Mouse (Mus musculus): ENCODE results near the gene Tmem234.
A peak's percentile ranks its signal among the peaks of the same experiment; 100 is the strongest.

The Tmem234 gene

GRCm38 (mm10) chr4:129622120-129622802 is 21.8 kb downstream of the Tmem234 start:
- DNase-seq (ENCODE audit: low spot score): no peak

- DNase-seq (ENCODE audit: low spot score): no peak
These were observed 22.5 kb downstream of the Tmem234 start for GRCm38 (mm10) chr4:129622803-129623535.

DNA sequence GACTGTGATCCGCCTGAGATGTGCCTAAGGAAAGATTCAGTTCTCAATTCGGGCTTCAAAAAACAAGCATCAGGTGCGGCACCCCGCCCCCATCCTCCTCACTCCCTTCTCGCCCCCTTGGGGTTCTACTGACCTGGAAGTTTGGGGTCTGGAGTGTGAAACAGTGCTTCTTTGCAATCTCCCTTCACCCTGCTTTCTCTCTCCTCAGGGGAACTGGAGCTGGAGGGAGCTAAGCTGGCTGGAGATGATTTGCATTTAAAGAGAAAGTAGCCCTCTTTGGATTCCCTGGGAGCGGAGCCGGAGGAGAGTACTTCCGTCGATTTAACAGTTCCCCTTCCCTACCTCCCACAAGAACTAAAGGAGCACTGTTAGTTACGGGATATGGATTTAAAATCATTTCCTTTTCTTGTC is 23.2 kb downstream of the Tmem234 start, which contains the start of gene Ccdc28b:
Gene Ccdc28b (minus strand): TSS at position 267 of the 411 bp plus-strand sequence.
- peak; percentile 37 for DNase-seq (ENCODE audit: low spot score)

- DNase-seq (ENCODE audit: low spot score): peak; percentile 81
These were observed 24.0 kb downstream of the Tmem234 start for GRCm38 (mm10) chr4:129624281-129625028.

GRCm38 (mm10) chr4:129625029-129625370 is 24.5 kb downstream of the Tmem234 start:
- no peak for DNase-seq (ENCODE audit: low spot score)

GRCm38 (mm10) chr4:129625496-129625895 is 25.0 kb downstream of the Tmem234 start:
- no peak for DNase-seq (ENCODE audit: low spot score)

DNA sequence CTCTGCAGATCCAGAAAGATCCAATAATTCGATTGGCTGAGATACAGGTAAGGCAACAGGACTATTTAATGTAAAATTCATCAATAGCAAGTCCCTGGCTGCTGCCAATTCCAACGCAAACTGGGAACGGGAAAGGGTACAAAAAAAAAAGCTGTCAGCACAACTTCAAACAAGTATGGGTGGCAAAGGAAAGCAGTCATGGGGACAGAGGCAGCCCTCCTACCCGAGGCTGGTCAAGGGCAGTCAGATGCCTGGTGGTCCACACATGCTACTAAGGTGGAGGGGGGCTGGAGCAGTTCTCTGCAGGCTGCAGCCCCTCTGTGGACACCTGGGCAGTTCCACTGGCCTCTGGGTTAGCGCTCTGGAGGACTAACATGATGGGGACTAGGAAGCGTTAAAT is 25.6 kb downstream of the Tmem234 start:
- DNase-seq (ENCODE audit: low spot score): no peak

GRCm38 (mm10) chr4:129630944-129631343 is 30.5 kb downstream of the Tmem234 start:
- no peak for DNase-seq (ENCODE audit: low spot score)

DNA sequence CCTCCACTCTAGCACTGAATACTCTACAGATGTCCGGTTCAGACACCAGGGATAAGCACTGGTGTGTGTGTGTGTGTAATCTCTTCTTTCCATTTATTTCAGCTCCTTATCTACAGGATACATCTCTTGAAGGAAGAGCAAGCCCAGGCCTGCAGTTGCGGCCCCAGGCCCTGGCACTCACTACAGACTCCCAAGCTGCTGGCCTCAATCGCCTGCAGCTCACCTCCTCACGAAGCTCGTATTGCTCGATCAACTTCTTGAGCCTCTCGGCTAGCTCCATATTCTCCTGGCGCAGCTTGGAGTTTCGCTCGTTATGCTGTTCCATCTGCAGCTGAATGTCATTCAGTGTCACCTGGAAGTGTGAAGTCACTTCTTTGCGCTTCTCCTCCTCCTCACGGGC is 31.4 kb downstream of the Tmem234 start:
- DNase-seq (ENCODE audit: low spot score): no peak

GRCm38 (mm10) chr4:129633852-129634251 is 33.4 kb downstream of the Tmem234 start:
- DNase-seq (ENCODE audit: low spot score): no peak

- DNase-seq (ENCODE audit: low spot score): no peak
These were observed 38.8 kb downstream of the Tmem234 start for GRCm38 (mm10) chr4:129639221-129639620.

GRCm38 (mm10) chr4:129640101-129640637 is 39.7 kb downstream of the Tmem234 start:
- peak; percentile 26 for DNase-seq (ENCODE audit: low spot score)

DNA sequence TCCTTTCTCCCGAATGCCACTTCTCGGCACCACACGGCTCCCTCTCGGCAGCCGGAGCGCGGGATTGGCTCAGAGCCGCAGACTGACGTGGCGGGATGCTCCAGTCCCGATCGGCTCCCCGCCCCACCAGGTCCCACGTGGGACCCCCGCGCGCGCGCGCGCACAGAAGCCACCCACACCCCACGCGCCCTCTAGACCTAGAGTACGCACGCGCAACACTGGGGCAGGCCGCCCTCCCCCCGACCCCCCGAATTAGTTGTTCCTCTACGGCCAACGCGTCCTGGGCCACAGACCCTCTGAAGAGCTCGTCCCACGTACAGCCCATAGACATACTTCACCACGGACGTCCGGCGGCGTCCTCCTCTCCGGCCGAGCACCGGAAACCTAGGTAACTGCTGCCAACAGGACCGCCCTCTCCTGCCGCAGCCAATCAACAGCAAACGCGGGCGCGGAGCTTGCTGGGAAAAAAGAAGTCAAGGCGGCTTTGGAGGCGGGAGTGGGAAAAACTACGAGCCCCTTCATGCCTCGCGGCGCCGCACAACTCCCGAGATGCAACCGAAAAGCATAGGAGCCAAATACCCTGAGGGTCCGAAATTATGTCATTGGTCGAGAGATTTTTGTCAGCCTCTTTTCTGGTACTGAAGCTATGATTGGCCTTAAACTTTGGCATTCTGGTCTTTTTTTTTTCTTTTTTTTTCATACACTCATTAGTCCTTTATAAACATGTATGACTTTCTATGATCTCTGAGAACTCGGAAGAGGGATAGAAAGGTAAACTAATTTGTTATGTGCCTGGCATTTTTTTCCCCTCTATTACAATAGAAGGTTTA is 40.4 kb downstream of the Tmem234 start, which contains the start of gene Txlna:
Gene Txlna (minus strand): TSS at position 428 of the 830 bp plus-strand sequence.
- DNase-seq (ENCODE audit: low spot score): peak; percentile 96

DNA sequence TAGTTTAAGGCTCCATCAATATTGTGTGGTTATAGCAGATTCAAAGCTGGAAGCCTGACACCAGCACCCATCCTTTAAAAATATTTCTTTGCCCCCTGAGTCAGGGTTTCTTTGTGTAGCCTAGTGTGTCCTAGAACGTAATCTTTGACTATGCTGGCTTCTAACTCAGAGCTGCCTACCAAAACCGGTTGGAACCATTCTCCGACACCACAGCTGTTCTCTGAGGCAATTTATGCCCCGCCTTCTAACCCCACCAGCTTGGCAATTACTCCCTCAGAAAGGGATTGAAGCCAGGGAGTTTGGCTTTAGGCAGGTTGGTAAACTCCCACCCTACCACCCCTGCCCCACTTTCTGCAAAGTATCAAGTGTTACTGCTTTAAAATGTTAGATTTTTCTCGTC is 41.3 kb downstream of the Tmem234 start:
- no peak for DNase-seq (ENCODE audit: low spot score)

- no peak for DNase-seq (ENCODE audit: low spot score)
These were observed 44.7 kb downstream of the Tmem234 start for GRCm38 (mm10) chr4:129645204-129645603.

GRCm38 (mm10) chr4:129648656-129649055 is 48.2 kb downstream of the Tmem234 start:
- no peak for DNase-seq (ENCODE audit: low spot score)

- DNase-seq (ENCODE audit: low spot score): no peak
These were observed 49.9 kb downstream of the Tmem234 start for GRCm38 (mm10) chr4:129650359-129650758.

DNA sequence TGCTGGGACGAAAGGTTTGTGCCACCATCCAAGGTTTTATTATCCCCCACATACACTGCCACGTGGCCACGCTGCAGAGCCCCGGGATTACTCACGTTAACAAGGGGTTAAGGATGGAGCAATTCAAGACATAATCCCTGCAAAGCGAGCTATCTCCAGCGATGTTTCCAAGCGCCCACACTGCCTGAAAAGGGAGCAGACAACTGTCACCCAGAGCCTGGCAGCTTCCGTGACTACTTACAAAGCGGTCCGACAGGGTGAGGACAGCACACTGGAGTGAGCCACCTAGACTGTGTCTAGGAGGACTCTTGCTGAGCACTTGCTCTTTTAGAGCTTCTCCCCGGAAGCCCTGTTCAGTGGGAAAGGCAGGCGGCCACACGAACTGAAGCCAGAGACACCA is 54.3 kb downstream of the Tmem234 start:
- DNase-seq (ENCODE audit: low spot score): no peak

DNA sequence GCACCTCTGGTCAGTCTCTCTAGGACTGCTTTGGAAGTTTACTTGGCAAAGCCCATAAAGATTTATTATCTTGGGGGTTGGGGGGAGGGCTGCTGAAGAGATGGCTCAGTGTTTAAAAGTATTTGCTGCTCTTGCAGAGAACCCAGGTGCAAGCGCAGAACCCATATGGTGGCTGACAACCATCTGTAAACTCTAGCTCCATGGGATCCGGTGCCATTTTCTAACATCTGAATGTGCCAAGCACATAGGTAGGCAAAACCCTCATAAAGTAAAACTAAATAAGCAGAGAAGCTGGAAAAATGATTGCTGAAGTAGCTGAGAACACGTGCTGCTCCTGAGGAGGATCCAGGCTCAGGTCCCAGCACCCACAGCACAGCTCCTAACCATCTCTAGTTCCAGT is 61.1 kb downstream of the Tmem234 start:
- DNase-seq (ENCODE audit: low spot score): no peak

- DNase-seq (ENCODE audit: low spot score): no peak
These were observed 61.9 kb downstream of the Tmem234 start for GRCm38 (mm10) chr4:129662255-129662813.

DNA sequence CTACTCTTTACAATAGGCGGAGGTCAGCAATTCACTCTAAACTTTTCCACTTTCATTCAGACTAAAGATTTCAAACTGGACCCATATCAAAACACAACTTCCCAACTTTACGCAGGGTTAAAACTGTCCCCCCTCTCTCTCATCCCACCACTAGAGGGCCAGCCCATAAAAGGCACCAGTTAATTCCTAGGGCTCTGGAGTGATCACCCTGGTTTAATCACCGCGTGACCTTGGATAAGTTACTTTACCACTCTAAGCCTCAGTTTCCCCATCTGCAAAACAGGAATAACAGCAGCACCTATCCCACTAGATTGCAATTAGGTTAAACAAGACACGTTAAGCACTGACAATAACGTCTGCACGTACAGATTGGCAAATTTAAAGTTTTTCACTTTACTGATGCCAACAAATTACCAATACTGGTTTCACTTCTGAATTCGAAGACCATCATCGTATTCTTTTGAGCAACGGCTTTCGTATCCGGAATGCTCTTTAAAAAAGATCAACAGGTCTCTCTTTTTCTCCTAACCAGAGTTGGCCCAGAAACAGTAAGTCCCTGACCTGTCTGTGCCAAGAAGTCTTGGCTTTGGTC is 71.1 kb downstream of the Tmem234 start:
- DNase-seq (ENCODE audit: low spot score): no peak

All from ovary, adult 18-20 months (tissue).